Mouse (Mus musculus) WW6 (cell line): ENCODE measurements around the gene Hivep3.

Experiments used
- DNase-seq: peaks from one replicate; pipeline ENCODE4 v3.0.0-alpha.2; 2013; ENCODE audit warnings: low read depth, low spot score

The Hivep3 gene

GRCm38 (mm10) chr4:120053026-120054005 lies 319.7 kb downstream of the Hivep3 start:
- DNase-seq, result no peak

- DNase-seq, result no peak
Measured at GRCm38 (mm10) chr4:120054145-120054544, 320.6 kb downstream of the Hivep3 start.

GRCm38 (mm10) chr4:120056451-120056850 lies 322.9 kb downstream of the Hivep3 start:
- no peak for DNase-seq

- DNase-seq, result no peak
Measured at GRCm38 (mm10) chr4:120057529-120057928, 323.9 kb downstream of the Hivep3 start.

- DNase-seq, result no peak
Measured at GRCm38 (mm10) chr4:120058157-120058556, 324.6 kb downstream of the Hivep3 start.

GRCm38 (mm10) chr4:120058794-120059193 lies 325.2 kb downstream of the Hivep3 start:
- no peak for DNase-seq

- DNase-seq, result no peak
Measured at GRCm38 (mm10) chr4:120061727-120062126, 328.1 kb downstream of the Hivep3 start.

GRCm38 (mm10) chr4:120062198-120062597 lies 328.6 kb downstream of the Hivep3 start:
- DNase-seq, result no peak

- DNase-seq, result no peak
Measured at GRCm38 (mm10) chr4:120062754-120063153, 329.2 kb downstream of the Hivep3 start.

- DNase-seq, result no peak
Measured at GRCm38 (mm10) chr4:120063353-120064124, 330.0 kb downstream of the Hivep3 start.

GRCm38 (mm10) chr4:120064696-120065095 lies 331.1 kb downstream of the Hivep3 start, which contains the start of gene AL607142.1:
Gene AL607142.1 (plus strand): TSS chr4:120064996.
- no peak for DNase-seq

- no peak for DNase-seq
Measured at GRCm38 (mm10) chr4:120066841-120067591, 333.4 kb downstream of the Hivep3 start.

- no peak for DNase-seq
Measured at GRCm38 (mm10) chr4:120067592-120068235, 334.1 kb downstream of the Hivep3 start.

GRCm38 (mm10) chr4:120068883-120069581 lies 335.4 kb downstream of the Hivep3 start:
- no peak for DNase-seq

- DNase-seq, result no peak
Measured at GRCm38 (mm10) chr4:120069582-120069980, 336.0 kb downstream of the Hivep3 start.

GRCm38 (mm10) chr4:120071411-120071810 lies 337.8 kb downstream of the Hivep3 start:
- no peak for DNase-seq

- no peak for DNase-seq
Measured at GRCm38 (mm10) chr4:120071842-120072507, 338.4 kb downstream of the Hivep3 start.

- DNase-seq, result no peak
Measured at GRCm38 (mm10) chr4:120074061-120074460, 340.5 kb downstream of the Hivep3 start.

- DNase-seq, result no peak
Measured at GRCm38 (mm10) chr4:120077322-120077721, 343.7 kb downstream of the Hivep3 start.

- DNase-seq, result no peak
Measured at GRCm38 (mm10) chr4:120082527-120082926, 348.9 kb downstream of the Hivep3 start.
